Mouse (Mus musculus): ENCODE measurements around the gene Arsg.

The Arsg gene

DNA sequence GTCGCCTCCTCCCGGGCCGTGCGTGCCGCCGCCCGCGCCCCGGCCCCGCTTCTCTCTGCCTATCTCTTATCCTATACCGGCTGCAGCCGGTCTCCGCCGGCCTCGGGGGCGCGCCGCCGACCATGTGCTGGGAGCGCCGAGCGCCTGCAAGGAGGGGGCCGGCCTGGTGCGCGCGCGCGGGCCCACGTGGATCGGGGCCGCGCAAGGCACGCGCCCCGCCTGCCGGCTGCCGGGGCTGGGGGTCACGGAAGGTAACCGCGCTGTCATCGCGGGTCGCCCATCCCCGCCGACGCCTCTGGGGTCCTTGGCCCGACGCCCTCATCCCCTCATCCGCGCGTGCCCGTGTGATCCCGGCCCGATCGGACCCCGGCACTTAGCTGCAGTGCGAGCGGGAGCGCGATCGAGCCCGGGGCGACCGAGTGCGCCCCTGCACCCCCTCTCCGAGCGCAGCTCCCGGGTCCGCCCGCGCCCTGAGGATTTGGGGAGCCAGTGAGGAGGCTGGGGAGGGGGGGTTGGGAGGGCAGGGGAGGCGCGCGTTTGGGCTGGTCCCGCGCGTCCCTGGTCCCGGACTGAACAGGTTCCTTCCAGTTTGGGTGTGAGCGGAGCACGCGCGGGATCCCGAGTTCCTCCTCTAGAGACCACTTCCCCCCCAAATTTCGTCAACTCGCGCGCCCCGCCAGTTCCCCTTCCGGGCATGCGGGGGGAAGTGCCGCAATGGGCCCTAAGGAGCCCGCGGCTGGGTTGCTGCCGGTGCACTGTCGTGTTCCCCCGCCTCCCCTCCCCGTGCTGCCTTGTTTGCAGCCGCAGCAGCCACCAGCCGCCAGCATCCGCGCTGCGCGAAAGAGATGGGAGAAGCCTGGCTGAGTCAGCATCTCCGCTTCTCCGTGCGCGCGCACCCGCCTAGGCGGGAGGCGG lies at the start of gene Arsg, which contains the start of gene Slc16a6:
Gene Arsg, plus strand, starts transcription at position 204 of the 915 bp plus-strand sequence.
Gene Slc16a6, minus strand, starts transcription at position 428 of the 915 bp plus-strand sequence.
- DNase-seq (ENCODE audit: low spot score), result peak; percentile 87

GRCm38 (mm10) chr11:109425392-109426271 lies 47.5 kb upstream of the Arsg start, which contains the start of gene Amz2:
TSS of gene Amz2 (plus strand) at chr11:109425946.
- peak; percentile 100 for DNase-seq (ENCODE audit: low spot score)

GRCm38 (mm10) chr11:109426272-109426586 lies 46.9 kb upstream of the Arsg start:
- no peak for DNase-seq (ENCODE audit: low spot score)

GRCm38 (mm10) chr11:109427353-109427752 lies 45.8 kb upstream of the Arsg start:
- no peak for DNase-seq (ENCODE audit: low spot score)

DNA sequence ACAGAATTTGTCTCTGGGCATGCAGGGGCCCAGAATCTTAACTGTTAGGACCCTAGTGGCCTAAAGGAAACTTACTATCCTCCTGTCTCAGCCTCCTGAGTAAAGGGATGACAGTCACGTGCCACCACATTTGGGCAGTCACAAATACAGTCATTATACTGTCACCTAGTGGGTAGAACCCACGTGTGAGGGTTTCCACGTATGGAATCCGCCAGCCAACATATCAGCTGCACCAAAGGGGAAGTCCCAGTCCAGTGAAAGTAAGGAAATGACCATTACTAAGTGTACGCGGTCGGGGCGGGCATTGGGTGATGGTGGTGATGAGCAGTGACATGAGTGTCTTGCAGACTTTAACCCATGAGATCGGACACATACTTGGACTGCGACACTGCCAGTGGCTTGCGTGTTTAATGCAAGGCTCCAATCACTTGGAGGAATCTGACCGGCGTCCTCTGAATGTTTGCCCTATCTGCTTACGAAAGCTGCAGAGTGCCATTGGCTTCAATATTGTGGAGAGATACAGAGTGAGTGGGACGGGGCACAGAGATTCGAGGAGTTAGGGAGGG lies 38.9 kb upstream of the Arsg start:
- no peak for DNase-seq (ENCODE audit: low spot score)

DNA sequence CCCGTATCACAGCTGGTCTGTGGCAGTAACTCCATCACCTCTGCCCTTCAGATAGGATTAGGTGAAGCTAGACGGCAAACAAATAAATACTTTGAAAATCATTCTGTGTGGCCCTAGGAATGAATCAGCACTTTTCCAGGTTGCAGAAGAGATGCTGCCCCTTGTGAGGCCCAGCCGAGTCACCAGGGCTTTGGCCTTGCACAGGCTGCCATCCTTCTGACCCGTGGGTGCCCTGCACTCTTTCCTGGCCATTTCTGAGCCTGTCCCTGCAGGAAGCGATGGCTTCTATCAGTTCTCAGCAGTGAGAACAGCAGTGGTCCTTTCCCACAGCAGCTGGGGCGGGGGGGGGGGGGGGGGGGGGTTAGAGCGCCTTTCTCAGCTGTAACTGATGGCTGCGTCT lies 36.3 kb upstream of the Arsg start:
- no peak for DNase-seq (ENCODE audit: low spot score)

DNA sequence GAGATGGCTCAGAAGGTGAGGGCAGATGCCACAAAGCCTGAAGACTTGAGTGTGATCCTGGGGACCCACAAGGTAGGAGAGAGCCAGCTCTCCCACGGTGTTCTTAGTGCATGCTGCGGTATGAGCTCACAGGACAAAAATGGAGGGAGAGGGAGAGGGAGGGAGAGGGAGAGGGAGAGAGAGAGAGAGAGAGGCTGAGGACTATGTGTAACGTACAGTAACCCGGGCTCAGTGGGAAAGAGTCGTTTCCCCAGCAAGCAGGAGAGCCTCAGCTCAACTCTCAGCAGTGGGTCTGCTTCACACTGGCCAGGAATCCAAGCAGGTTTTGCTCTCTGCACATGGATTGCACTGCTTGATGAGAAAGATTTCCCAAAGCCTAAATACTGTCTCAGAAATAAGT lies 34.0 kb upstream of the Arsg start:
- no peak for DNase-seq (ENCODE audit: low spot score)

- DNase-seq (ENCODE audit: low spot score), result peak; percentile 75
Observed at GRCm38 (mm10) chr11:109439829-109440340, 33.3 kb upstream of the Arsg start.

- DNase-seq (ENCODE audit: low spot score), result no peak
Observed at GRCm38 (mm10) chr11:109440641-109441040, 32.5 kb upstream of the Arsg start.

DNA sequence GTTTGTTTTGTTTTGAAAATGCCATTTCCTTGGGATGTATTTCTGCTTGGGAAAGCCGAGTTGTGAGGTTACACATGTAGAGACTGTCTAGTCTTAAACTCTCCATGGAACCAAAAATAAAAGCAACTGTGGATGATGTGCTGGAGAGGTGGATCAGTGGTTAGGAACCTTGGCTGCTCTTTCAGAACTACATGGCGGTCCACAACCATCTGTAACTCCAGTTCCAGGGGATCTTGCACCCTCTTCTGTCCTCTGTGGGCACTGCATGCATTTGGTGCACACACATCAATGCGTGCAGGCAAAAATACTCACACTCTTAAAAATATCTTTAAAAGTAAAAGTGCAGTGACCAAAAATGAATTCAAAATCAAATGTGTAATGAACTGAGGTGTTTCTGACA lies 32.1 kb upstream of the Arsg start:
- DNase-seq (ENCODE audit: low spot score), result peak; percentile 55

GRCm38 (mm10) chr11:109442166-109442730 lies 30.9 kb upstream of the Arsg start:
- no peak for DNase-seq (ENCODE audit: low spot score)

GRCm38 (mm10) chr11:109443468-109444263 lies 29.5 kb upstream of the Arsg start:
- no peak for DNase-seq (ENCODE audit: low spot score)

DNA sequence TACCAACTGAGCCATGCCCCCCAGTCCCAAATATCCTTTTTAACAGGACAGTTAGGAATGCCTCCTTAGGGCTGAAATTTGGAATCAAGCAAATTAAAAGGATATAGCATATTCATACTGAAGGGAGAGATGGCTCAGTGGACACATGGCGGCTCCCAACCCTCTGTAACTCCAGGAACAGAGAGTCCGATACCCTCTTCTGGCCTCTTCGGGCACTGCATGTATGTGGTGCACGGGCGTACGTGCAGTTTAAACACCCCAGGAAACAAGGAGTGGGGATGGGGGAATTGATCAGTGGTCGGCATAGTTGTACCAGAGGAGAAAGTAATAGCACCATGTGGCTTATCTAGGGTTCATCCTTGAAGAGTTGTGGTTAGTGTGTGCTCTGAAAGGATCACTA lies 28.6 kb upstream of the Arsg start:
- peak; percentile 62 for DNase-seq (ENCODE audit: low spot score)

DNA sequence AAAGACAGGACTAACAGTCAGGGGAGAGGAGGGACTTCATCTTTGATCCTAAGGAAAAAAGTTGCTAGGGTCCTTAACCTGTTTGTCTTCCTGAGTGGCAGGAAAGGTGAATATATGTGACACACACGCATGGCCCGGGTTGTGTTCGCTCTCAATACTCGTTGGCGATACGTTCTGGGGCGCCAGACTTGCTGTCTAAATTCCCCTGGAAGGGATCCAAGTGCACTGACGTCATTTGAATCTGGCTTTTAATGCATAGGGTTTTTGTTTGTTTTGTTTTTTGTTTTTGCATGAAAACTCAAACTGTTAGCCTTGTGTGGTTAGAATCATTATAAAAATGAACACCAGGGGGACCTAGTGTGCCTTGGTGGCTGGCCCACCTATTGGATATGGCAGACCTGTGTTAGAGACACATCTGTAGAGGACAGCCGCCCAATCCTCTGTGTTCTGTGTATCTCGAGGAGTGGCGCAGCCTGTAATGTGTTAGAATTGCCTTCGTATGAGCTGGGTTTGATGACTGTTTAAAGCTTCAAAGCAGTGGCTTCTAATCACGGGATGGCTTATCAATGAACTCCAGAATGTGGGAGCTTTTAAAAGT lies 27.6 kb upstream of the Arsg start:
- DNase-seq (ENCODE audit: low spot score), result peak; percentile 59

DNA sequence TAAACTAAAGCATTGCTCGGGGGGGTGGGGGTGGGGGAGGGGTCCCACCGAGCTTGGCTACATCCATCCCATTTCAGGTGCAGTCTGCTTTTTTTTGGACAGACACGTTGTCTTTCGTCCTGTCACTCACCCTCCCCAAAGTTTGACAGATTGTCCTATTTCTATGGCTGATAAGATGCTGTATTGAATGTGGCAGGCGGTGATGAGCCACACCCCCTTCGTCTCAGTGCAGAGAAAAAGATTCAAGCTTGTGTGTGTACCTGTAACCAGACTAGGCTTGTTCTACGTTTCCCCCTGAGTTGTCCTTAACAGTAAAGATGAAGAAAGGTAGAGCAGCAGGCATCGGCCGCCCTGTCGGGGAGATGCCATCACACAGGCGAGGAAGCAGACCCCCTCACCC lies 22.0 kb upstream of the Arsg start:
- DNase-seq (ENCODE audit: low spot score), result no peak

DNA sequence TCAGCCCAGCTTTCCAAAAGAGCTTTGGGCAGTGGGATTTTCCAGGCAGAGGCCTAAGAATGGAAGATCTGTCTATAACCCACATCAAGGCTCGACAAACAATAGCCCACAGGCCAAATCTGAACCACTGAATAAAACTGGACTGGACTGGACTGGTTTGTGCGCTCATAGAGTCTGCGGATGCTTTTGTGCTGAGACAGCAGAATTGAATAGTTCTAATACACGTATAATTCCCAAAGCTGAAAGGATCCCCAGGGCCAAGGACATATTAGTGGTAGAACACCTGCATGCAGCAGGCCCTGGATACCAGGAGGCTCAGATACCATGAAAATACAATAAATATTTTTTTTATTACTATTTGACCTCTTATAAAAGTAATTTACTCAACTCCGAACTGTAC lies 16.9 kb upstream of the Arsg start:
- no peak for DNase-seq (ENCODE audit: low spot score)

- no peak for DNase-seq (ENCODE audit: low spot score)
Observed at GRCm38 (mm10) chr11:109458165-109458564, 15.0 kb upstream of the Arsg start.

DNA sequence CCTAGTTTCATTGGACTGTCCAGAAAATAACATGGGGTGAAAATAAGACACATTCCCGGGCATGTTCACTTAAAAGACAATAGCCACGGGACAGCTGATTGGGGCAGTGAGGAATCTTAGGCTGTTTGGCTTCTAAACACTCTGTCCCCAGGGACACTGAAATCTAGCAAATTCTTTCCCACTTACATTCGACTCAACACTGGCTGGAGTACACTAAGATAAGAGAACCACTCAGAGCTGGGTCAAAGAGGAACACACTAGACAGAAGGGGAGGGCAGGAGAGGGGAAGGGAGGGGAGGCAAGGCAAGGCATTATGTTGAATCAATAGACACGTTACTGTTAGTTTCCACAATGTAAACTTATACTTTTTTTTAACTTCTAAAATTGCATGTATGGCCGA lies 12.6 kb upstream of the Arsg start:
- no peak for DNase-seq (ENCODE audit: low spot score)

DNA sequence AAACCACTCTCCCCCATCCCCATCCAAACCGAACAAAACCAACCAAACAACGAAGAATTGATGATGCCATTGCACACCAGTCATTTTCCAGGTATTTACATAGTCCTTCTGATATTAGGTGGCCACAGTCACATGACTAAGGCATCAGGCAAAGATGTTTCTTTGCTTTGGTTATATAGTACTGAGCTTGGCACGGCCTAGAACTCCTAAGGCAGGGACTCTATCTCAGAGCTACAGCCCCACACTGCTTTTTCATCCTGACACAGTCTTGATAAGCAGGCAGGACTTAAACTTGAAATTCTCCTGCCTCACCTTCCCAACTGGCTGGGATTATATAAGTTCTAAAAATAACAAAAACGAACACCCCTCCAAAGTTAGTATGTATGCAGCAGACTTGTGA lies 8.1 kb upstream of the Arsg start:
- DNase-seq (ENCODE audit: low spot score), result no peak

DNA sequence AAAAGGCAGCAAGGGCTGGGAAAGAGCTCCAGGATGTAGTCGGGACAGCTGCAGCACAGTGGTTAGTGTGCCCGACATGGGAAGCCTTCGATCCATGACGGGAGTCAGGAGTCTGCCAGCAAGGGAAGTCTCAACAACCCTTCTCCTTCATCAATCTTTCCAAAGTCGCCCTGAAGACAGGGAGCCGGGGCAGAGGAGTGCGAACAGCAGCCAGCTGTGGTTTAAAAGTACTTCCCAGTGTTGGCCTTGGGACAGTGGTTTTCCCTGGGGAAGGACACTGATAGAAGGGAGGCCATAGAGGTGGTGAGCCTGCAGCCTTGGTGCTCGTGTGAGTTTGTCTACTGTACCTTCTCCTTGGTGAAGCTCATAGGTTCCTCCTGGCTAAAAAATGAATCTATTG lies 6.2 kb upstream of the Arsg start:
- DNase-seq (ENCODE audit: low spot score), result no peak

DNA sequence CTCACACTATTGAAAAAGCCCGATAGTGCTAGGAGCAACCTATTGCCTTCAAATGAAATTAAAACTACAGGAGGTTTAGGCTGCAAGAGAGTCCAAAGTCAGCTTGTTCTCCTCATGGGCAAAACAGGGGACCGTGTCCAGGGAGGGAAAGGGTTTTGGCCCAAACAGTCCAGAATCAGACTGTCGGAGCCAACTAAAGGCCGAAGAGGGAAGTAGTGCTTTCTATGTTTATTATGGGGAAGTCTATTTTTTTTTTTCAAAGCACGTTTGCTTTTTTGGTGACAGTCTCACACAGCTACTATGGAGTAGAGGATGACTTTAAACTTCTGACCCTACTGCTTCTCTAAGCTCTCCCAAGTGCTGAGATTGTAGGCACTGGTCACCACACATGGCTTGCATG lies 5.0 kb upstream of the Arsg start:
- DNase-seq (ENCODE audit: low spot score), result no peak
